Comparison of ENCODE assay signal across 15 mouse cellular contexts in the genomic region with DNA sequence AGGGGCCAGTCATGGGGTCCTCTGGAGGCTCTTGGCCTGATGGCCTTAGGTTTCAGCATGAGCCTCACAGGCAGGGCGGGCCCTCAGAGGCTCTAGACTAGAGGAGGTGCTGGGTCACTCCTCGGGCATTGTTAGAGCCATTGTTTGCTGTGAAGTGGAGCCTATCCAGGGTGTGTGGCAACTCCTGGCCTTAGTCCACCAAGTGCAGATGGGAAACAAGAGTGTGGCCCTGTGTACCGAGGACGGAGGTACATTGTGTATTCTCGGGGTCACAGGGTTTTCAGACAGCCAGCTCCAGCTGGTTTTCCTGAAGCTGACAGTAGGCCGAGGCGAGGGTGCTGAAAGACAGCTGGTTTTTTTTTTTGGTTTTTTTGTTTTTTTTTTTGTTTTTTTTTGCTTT. TPM values are rescaled to one million over a fixed set of nuclear protein-coding genes. Genes with fewer than 3 reads are reported as not detected.
DNase-seq lines count a peak whose midpoint lies in the region; ATAC-seq and TF ChIP-seq lines count a peak whose summit lies in the region.
"Had no signal": no experiment of that assay in that cellular context is flagged by ENCODE, and none has a peak within 500 bp of the region (broad histone marks: within the 10 kb centered on the region; RNA-seq: fewer than 3 reads in every experiment).

No protein-coding gene starts in this region.

- TF ChIP-seq CTCF in cortical plate, adult 2 months (IDR thresholded peaks at IDR 0.05; ENCODE audit: extremely low read depth, insufficient read depth, low read length): no peak
- TF ChIP-seq CTCF in intestine, postnatal 0 days (IDR thresholded peaks at IDR 0.05; ENCODE audit: low read depth): no peak

- 84% methylated on average over 7 of the region's 7 CpGs for WGBS in heart, embryonic 10.5 days
- 78% methylated on average over 7 of the region's 7 CpGs for WGBS in midbrain, embryonic 10.5 days
- WGBS in midbrain, embryonic 14.5 days: 62% methylated on average over 7 of the region's 7 CpGs
- 63% methylated on average over 7 of the region's 7 CpGs for WGBS in intestine, postnatal 0 days

- H3K36me3 ChIP-seq in heart, embryonic 10.5 days: peaks cover 64% of the 10 kb centered on the region
- H3K36me3 ChIP-seq in midbrain, embryonic 10.5 days: peaks cover 61% of the 10 kb centered on the region
- H3K36me3 ChIP-seq in midbrain, embryonic 14.5 days (ENCODE audit: control insufficient read depth, insufficient read depth, low read length): peaks cover 71% of the 10 kb centered on the region
- peaks cover 74% of the 10 kb centered on the region for H3K36me3 ChIP-seq in intestine, postnatal 0 days (ENCODE audit: control insufficient read depth, insufficient read depth)

- ATAC-seq in midbrain, embryonic 14.5 days (ENCODE audit: low FRiP score, low TSS enrichment): no peak
- ATAC-seq in intestine, postnatal 0 days: no peak
- ATAC-seq: forebrain, postnatal 0 days; intestine, embryonic 15.5 days; midbrain, embryonic 16.5 days had no signal

- H3K4me1 ChIP-seq in heart, embryonic 10.5 days: peaks cover 23% of the 10 kb centered on the region
- H3K4me1 ChIP-seq in midbrain, embryonic 10.5 days: peaks cover 41% of the 10 kb centered on the region
- H3K4me1 ChIP-seq in midbrain, embryonic 14.5 days (ENCODE audit: control insufficient read depth, insufficient read depth, low read length): peaks cover 18% of the 10 kb centered on the region
- peaks cover 8% of the 10 kb centered on the region for H3K4me1 ChIP-seq in cortical plate, adult 2 months (ENCODE audit: control insufficient read depth, insufficient read depth, low read length)
- H3K4me1 ChIP-seq in intestine, postnatal 0 days (replicated peaks; ENCODE audit: control insufficient read depth, insufficient read depth, low read length): no peaks in the 10 kb centered on the region

- no peaks in the 10 kb centered on the region for H3K9me3 ChIP-seq in heart, embryonic 10.5 days
- no peaks in the 10 kb centered on the region for H3K9me3 ChIP-seq in midbrain, embryonic 10.5 days (replicated peaks)
- H3K9me3 ChIP-seq in midbrain, embryonic 14.5 days (ENCODE audit: control insufficient read depth, low read length): no peaks in the 10 kb centered on the region
- no peaks in the 10 kb centered on the region for H3K9me3 ChIP-seq in intestine, postnatal 0 days (ENCODE audit: control insufficient read depth)
- H3K9me3 ChIP-seq: embryonic facial prominence, embryonic 13.5 days; heart, embryonic 13.5 days; intestine, embryonic 15.5 days; neural tube, embryonic 15.5 days had no signal

- H3K27me3 ChIP-seq in heart, embryonic 10.5 days (ENCODE audit: insufficient read depth, poor library complexity, severe bottlenecking): no peaks in the 10 kb centered on the region
- peaks cover 7% of the 10 kb centered on the region; the same call in 1 of the 2 replicates for H3K27me3 ChIP-seq in midbrain, embryonic 10.5 days (ENCODE audit: low read depth, poor library complexity, severe bottlenecking)
- no peaks in the 10 kb centered on the region for H3K27me3 ChIP-seq in midbrain, embryonic 14.5 days (ENCODE audit: control insufficient read depth, insufficient read depth, low read length)
- no peaks in the 10 kb centered on the region for H3K27me3 ChIP-seq in intestine, postnatal 0 days (replicated peaks; ENCODE audit: control insufficient read depth, insufficient read depth, low read length)
- H3K27me3 ChIP-seq: heart, embryonic 13.5 days; intestine, embryonic 15.5 days; neural tube, embryonic 15.5 days had no signal

- no peak overlapping the region for H3K27ac ChIP-seq in heart, embryonic 10.5 days
- H3K27ac ChIP-seq in midbrain, embryonic 10.5 days (replicated peaks): 0 out of 2 replicates have a peak overlapping the region, but pooled peaks have one; percentile 13
- no peak overlapping the region for H3K27ac ChIP-seq in midbrain, embryonic 14.5 days (replicated peaks; ENCODE audit: low read depth, low read length)
- 0 out of 2 replicates have a peak overlapping the region, but pooled peaks have one; percentile 63 for H3K27ac ChIP-seq in cortical plate, adult 2 months (ENCODE audit: insufficient read depth, low read length)
- H3K27ac ChIP-seq in intestine, postnatal 0 days (ENCODE audit: low read depth, low read length): no peak overlapping the region
- H3K27ac ChIP-seq: embryonic facial prominence, embryonic 13.5 days; heart, embryonic 13.5 days; intestine, embryonic 15.5 days; neural tube, embryonic 15.5 days had no signal

- H3K4me3 ChIP-seq in heart, embryonic 10.5 days: no peak overlapping the region
- no peak overlapping the region for H3K4me3 ChIP-seq in midbrain, embryonic 10.5 days
- no peak overlapping the region for H3K4me3 ChIP-seq in midbrain, embryonic 14.5 days (replicated peaks; ENCODE audit: low read depth, low read length)
- no peak overlapping the region for H3K4me3 ChIP-seq in cortical plate, adult 2 months (ENCODE audit: insufficient read depth, low read length)
- no peak overlapping the region for H3K4me3 ChIP-seq in intestine, postnatal 0 days (ENCODE audit: low read depth, low read length)
- H3K4me3 ChIP-seq: embryonic facial prominence, embryonic 13.5 days; heart, embryonic 13.5 days; intestine, embryonic 15.5 days; neural tube, embryonic 15.5 days had no signal

- TF ChIP-seq POLR2A in cortical plate, adult 2 months (IDR thresholded peaks at IDR 0.05; ENCODE audit: extremely low read depth, insufficient read depth, low read length): no peak

- DNase-seq in heart, postnatal 36 days: peak; percentile 45 to 47
- DNase-seq in heart, embryonic 10.5 days (ENCODE audit: low spot score): no peak
- no peak for DNase-seq in midbrain, embryonic 10.5 days (ENCODE audit: low spot score)
- DNase-seq in midbrain, embryonic 14.5 days: no peak
- DNase-seq in lung, postnatal 4 days: peak; percentile 79 to 92
- DNase-seq in embryo, embryonic 9.5 days (ENCODE audit: extremely low spot score): no peak
- DNase-seq: forebrain, postnatal 0 days; right cerebral cortex, postnatal 25 days had no signal

- H3K4me2 ChIP-seq in midbrain, embryonic 14.5 days (ENCODE audit: low read length): no peak overlapping the region
- no peak overlapping the region for H3K4me2 ChIP-seq in intestine, postnatal 0 days (replicated peaks; ENCODE audit: low read depth)
- H3K4me2 ChIP-seq: embryonic facial prominence, embryonic 13.5 days; heart, embryonic 13.5 days; intestine, embryonic 15.5 days; neural tube, embryonic 15.5 days had no signal

- intact Hi-C loops in heart, postnatal 36 days (cut with DNase I): no loop called here

- no peak overlapping the region for H3K9ac ChIP-seq in midbrain, embryonic 14.5 days (replicated peaks; ENCODE audit: low read length)
- no peak overlapping the region for H3K9ac ChIP-seq in intestine, postnatal 0 days (ENCODE audit: low read depth, low read length)
- H3K9ac ChIP-seq: embryonic facial prominence, embryonic 13.5 days; forebrain, postnatal 0 days; heart, embryonic 13.5 days; intestine, embryonic 15.5 days; neural tube, embryonic 15.5 days had no signal

RNA-seq across cellular contexts. Expression of a gene that starts 18.0 kb away (rescaled TPM):
- 10 to 100 TPM; 28.7 to 32.0 TPM for total RNA-seq in heart, postnatal 36 days (2021)
- 31.6 and 33.0 TPM in 2 replicates for polyA plus RNA-seq in heart, embryonic 10.5 days (2016; fragmentation: Nextera tagmentation; extraction: Ambion mirVana)
- polyA plus RNA-seq in midbrain, embryonic 10.5 days (2016; fragmentation: Nextera tagmentation; extraction: Ambion mirVana): 34.4 and 38.1 TPM in 2 replicates
- 36.3 and 39.5 TPM in 2 replicates for polyA plus RNA-seq in midbrain, embryonic 14.5 days (2014; fragmentation: Nextera tagmentation; extraction: Ambion mirVana)
- polyA plus RNA-seq in cortical plate, adult 2 months (2012; rRNA removed): 44.0 and 44.1 TPM in 2 replicates
- polyA plus RNA-seq in intestine, postnatal 0 days (2015; fragmentation: Nextera tagmentation; extraction: Ambion mirVana): 13.8 and 17.8 TPM in 2 replicates

RNA-seq across cellular contexts. Expression of a gene that starts 18.8 kb away (rescaled TPM):
- 10 to 100 TPM; 30.9 to 42.3 TPM for total RNA-seq in heart, postnatal 36 days (2021)
- polyA plus RNA-seq in heart, embryonic 10.5 days (2016; fragmentation: Nextera tagmentation; extraction: Ambion mirVana): 37.5 and 41.2 TPM in 2 replicates
- polyA plus RNA-seq in midbrain, embryonic 10.5 days (2016; fragmentation: Nextera tagmentation; extraction: Ambion mirVana): 50.1 and 54.0 TPM in 2 replicates
- polyA plus RNA-seq in midbrain, embryonic 14.5 days (2014; fragmentation: Nextera tagmentation; extraction: Ambion mirVana): 40.9 and 48.5 TPM in 2 replicates
- 36.2 and 38.5 TPM in 2 replicates for polyA plus RNA-seq in cortical plate, adult 2 months (2012; rRNA removed)
- polyA plus RNA-seq in intestine, postnatal 0 days (2015; fragmentation: Nextera tagmentation; extraction: Ambion mirVana): 59.7 and 61.9 TPM in 2 replicates

RNA-seq across cellular contexts. Expression of a gene that starts 30.0 kb away (rescaled TPM):
- total RNA-seq in heart, postnatal 36 days (2021): 1 to 10 TPM; 5.2 to 5.9 TPM
- 58.7 and 77.1 TPM in 2 replicates for polyA plus RNA-seq in heart, embryonic 10.5 days (2016; fragmentation: Nextera tagmentation; extraction: Ambion mirVana)
- polyA plus RNA-seq in midbrain, embryonic 10.5 days (2016; fragmentation: Nextera tagmentation; extraction: Ambion mirVana): 133 and 143 TPM in 2 replicates
- polyA plus RNA-seq in midbrain, embryonic 14.5 days (2014; fragmentation: Nextera tagmentation; extraction: Ambion mirVana): 276 and 315 TPM in 2 replicates
- 232 and 245 TPM in 2 replicates for polyA plus RNA-seq in cortical plate, adult 2 months (2012; rRNA removed)
- 59.0 and 60.5 TPM in 2 replicates for polyA plus RNA-seq in intestine, postnatal 0 days (2015; fragmentation: Nextera tagmentation; extraction: Ambion mirVana)

Comparison
In these comparisons a context has a peak if more than half of its experiments do, and no peak if none do; other contexts are left out.
1. DNase-seq: peak in heart, postnatal 36 days (2 of 2) and lung, postnatal 4 days (2 of 2); none in heart, embryonic 10.5 days (single experiment), midbrain, embryonic 10.5 days (single experiment), midbrain, embryonic 14.5 days (single experiment) and embryo, embryonic 9.5 days (single experiment).
2. H3K27ac ChIP-seq: peak in midbrain, embryonic 10.5 days (single experiment) and cortical plate, adult 2 months (single experiment); none in heart, embryonic 10.5 days (single experiment), midbrain, embryonic 14.5 days (single experiment) and intestine, postnatal 0 days (single experiment).